Mouse (Mus musculus): ENCODE data around the gene Ipmk. TPM values are rescaled to one million over a fixed set of nuclear protein-coding genes. Genes with fewer than 3 reads are reported as not detected.
"Not testable (repeated sequence)": the region's sequence is repeated elsewhere in the genome, so short reads cannot be mapped to it uniquely, and the experiment has no call there.

Gene Ipmk
- total RNA-seq, 2 experiments from 2014 or later: 13.9 to 15.7 TPM

DNA sequence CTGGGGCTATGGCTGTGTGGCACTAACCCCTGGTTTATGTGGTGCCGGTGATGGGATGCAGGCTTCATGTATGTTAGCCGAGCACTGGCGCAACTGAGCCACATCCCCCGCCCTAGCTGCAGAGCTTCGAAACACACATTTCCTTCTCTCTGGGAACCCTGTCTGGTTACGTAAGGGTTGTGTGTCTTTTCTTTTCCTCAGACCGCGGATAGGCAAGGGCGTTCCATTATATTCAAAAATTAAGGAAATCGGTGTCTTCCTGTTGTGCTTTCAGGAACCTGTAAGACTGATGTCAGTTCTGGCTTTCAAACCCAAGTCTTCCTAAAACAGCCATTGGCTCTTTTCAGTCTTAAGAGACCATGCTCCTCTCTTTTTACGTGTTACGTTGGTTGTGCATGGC lies 65.8 kb downstream of the Ipmk start:
- no peak for DNase-seq (ENCODE audit: low spot score in 2 of 2)

DNA sequence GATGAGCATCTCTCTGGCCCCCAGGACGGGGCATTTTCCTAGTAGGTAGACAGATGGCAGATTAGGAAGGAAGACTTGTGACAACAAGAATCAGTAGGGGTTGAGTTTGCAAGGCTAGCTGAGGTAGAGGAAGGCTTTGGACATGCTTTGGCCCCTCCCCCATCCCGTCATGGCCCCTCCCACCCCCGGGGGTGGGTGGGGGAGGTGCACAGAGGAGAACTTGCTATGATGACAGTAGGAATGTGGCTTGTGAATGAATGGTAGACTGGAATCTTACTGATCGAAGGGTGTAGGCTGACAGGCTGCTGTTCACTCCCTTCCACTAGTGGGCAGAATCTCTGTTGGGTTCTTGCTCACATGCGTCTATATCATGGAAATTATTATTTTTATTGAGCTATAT lies 74.0 kb downstream of the Ipmk start:
- DNase-seq (ENCODE audit: low spot score in 2 of 2): no peak

DNA sequence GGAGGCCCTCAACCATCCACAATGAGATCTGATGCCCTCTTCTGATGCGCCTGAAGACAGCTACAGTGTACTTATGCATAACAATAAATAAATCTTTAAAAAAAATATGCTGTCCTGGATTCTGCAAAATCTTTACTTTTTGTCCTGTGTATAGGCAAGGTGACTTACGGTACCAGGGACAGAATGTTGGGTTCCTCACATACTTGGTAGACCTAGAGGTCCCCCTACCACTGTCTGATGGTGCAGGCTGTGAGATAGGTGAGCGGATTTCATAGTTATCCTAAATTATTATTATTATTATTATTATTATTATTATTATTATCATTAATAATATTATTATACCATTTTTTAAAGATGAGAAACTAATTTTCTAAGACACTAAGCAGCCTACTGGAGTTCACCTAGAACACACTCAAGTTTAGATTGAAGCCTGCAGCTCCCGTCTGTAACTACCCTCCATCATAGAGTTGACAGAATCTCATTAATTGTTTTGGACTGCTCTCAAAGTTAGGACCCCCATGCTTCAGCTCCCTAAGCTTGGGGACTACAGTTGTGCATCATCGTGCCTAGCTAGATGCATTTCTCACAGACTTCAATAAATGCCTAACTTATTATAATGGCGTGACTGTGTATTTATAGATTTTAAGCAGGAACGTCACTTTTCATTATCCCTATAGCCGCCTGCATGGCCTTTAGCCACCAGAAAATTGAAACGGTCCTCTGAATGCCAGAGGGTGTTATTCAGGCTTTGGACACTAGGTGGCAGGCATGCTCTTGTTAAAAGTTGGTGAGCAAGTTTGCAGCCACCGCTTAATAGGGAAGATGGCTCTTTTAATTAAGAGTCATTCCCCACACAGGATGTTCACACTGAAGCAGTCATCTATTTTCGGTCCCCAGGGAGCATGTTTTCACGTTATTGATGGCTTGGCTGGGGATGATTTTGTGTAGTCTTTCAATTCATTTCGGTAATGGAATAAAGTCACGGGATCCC lies 74.8 kb downstream of the Ipmk start:
- DNase-seq (ENCODE audit: low spot score in 2 of 2): peak; percentile 30 to 41

DNA sequence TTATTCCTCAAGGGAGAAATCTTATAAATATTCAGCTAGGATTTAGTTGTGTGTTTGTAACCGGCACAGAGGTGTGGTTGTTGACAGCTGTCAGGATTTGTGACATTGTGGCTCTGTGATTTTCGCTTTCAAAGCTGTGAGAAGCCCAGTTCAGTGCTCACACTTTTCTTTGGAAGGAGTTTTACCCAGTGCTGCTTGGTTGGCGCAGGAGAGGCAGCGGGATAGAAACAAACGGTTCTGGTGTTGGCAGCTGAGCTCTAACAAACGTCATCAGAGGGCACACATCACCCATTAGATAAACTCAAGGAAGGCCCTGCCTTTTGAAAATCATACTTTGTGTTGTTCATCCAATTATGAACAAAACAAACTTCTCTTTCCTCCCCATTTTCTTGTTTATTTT lies 79.2 kb downstream of the Ipmk start:
- DNase-seq (ENCODE audit: low spot score in 2 of 2): no peak

DNA sequence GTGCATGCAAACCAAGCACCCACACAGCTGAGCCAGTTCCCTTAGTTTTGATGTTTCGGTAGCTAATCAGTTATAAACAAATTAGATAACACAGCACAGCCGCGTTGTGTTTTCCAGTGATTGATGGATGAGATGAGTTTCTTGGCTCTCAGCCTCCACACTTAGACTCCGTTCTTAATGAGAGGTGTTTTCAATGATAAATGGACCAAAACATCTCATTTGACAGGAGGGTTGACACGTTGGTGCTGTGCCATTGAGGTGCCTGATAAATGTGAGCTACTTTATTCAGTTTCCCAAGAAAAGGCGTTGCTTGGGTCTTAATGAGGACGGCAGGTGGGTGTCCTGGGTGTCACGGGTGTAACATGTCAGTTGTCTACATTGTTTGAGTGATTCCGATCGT lies 79.8 kb downstream of the Ipmk start:
- no peak for DNase-seq (ENCODE audit: low spot score in 2 of 2)

DNA sequence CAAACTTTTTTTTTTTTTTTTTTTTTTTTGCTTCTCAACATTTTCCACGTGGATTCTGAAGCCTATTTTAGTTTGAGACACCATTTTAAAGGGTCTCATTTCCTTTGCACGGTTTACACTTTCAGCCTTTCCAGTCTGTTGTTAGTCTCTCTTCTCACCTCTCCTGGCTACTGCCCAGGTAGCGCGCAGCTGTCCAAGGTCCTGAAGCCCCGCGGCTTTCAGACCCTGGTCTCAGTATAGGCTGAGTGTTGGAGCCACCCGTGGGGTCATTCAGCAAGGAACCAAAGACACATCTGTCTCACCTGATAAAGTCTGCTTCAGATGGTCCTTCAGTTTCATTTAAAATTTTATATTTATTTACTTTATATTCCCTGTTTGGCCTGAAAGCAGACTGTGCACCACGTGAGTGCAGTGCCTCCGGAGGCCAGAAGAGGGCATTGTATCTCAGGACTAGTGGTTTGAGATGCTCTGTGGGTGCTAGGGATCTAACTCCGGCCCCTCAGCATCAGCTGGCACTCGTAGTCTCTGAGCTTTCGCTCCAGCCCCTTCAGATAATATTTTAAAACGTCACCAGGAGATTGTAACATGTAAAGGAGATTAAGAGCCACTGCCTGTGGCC lies 80.8 kb downstream of the Ipmk start:
- peak in 1 of 2 experiments; percentile 16 for DNase-seq (ENCODE audit: low spot score in 2 of 2)

DNA sequence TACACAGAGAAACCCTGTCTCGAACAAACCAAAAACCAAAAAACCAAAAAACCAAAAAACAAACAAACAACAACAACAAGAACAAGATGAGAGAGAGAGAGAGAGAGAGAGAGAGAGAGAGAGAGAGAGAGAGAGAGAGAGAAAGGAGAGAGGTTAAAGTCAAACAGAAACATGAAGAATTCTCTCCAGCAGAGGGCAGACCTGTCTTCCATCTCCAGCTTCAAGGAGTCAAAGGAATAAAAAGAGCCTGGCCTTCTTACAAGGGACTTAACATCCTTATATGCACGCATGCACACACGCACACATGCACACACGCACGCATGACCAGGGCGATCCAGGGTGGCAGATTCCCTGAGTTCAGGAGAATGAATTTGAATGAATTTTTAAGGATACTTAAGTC lies 83.1 kb downstream of the Ipmk start:
- DNase-seq (ENCODE audit: low spot score in 2 of 2): no peak

DNA sequence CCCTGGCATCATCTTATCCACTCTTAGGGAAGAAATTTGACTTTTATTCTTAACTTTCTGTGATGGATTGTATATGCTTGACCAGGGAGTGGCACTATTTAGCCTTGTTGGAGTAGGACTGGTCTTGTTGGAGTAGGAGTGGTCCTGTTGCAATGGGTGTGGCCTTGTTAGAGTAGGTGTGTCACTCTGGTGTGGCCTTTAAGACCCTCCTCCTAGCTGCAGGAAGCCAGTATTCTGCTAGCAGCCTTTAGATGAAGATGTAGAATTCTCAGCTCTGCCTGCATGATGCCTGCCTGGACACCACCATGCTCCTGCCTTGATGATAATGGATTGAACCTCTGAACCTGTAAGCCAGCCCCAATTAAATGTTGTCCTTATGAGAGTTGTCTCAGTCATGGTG lies 95.5 kb downstream of the Ipmk start:
- DNase-seq (ENCODE audit: low spot score in 2 of 2): no peak

DNA sequence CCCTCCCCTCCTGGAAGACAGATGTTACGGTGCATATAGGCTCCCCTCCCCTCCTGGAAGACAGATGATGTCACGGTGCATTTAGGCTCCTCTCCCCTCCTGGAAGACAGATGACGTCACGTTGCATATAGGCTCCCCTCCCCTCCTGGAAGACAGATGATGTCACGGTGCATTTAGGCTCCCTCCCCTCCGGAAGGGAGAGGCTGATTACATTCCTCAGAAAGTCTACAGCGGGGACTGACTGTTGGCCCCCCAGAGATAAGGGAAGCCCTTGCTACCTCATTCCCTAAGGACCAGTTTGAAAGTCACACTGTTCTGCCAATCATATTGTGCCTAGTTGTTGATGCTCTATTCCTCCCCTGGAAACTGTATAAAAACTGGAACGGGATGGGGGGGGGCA lies 100.1 kb downstream of the Ipmk start:
- DNase-seq (ENCODE audit: low spot score in 2 of 2): no peak

DNA sequence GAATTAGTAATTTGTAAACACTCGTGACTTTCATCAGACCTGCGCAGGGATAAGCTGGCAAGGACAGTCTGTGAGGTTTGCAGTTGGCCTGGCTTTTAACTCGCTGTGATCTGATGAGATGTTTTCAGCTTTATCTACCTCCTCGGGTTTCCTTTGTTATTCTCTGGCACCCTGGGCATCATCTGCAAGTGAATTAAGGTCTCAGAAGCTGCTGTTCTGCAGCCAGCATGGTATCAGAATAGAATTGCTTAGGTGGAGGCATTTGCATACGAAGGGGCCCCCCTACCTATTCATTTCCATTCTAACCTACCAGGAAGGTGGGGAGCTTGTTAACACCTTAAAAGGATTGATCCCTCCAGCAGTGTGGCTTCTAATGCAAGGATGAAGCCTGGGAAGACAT lies 100.7 kb downstream of the Ipmk start:
- no peak for DNase-seq (ENCODE audit: low spot score in 2 of 2)

DNA sequence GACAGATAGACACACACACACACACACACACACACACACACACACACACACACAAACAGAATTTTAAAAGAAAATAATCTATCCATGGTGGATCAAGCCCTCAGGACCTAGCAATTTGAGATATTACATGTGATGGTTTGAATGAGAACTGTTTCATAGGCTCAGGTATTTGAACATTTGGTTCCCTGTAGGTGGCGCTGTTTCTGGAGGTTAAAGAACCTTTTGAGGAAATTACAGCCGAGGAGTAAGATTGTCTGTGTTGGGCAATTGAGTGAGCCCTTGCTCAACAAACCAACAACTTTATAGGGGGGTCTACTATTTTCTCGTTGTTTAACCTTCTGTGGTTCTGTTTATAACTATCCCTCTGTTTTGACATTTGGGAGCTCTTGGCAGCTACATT lies 107.8 kb downstream of the Ipmk start:
- DNase-seq (ENCODE audit: low spot score in 2 of 2): no peak

DNA sequence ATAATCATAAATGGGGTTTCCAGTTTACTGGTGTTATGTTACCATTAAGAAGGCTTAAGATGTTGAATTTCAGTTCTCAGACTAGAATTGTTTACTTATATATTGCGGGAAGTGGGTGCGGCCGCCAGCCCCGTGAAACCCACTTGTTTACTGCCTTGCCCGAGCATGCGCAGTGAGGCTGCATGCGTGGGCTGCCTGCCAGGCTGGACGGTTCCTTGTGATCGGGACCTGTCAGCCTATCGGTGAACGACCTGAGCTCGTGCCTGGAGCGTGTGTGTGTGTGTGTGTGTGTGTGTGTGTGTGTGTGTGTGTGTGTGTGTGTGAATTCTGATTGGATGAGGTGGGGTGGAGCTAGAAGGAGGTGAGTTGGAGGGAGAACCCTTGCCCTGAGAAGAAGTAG lies 114.8 kb downstream of the Ipmk start:
- DNase-seq (ENCODE audit: low spot score in 2 of 2): not testable (repeated sequence)

DNA sequence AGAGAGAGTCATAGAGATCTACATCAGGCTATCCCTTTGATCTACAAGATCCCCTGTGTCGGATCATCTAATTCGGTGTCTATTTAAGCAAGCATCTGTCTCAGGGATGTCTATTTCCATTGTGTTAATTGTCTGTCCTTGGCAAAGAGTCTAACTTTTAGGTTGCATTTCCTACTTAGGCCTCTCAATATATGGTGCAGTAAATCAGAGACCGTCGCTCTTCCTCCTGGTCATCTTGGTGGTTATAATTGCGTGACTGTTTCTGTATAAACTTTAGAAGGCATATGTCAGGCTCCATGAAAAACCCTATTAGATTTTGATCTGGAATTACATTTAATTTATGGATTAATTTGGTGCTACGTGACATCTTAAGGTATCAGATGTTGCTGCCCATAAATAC lies 116.9 kb downstream of the Ipmk start:
- DNase-seq (ENCODE audit: low spot score in 2 of 2): no peak

DNA sequence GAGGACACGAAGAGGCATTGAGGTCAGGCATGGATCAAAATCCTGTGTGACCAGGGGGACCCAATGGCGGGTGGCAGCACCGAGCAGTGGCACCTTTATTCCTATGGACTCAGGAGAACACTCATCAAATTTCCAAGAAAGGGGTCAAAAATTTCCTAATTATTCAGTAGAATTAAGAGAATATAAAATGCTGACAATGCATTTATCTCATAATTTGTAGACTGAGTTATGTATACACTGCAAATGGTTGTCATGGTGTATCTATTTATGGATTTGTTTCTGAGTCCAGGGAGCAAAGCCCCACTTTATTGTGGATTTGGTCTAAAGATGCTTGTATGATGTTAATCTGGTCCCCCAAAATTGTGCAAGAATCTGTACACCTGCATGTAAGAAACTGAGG lies 120.8 kb downstream of the Ipmk start:
- DNase-seq (ENCODE audit: low spot score in 2 of 2): no peak

DNA sequence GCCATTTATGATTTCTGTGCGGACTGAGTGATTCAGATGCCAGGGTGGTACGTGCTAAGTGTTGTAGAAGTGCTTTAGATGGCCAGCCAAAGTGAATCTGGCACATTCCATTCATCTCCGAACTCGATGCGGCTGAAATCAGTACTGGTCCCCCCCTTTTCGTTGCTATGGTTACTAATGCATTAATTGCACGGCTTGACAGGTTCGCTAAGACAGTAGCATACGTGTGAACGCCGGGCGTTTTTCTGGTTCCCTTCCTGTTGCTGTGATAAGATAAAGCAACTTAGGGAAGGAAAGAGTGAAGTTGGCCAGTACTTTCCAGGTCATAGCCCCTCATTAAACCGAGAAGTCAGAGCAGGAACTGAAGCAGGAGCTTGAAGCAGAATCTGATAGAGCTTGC lies 122.2 kb downstream of the Ipmk start:
- DNase-seq (ENCODE audit: low spot score in 2 of 2): no peak

DNA sequence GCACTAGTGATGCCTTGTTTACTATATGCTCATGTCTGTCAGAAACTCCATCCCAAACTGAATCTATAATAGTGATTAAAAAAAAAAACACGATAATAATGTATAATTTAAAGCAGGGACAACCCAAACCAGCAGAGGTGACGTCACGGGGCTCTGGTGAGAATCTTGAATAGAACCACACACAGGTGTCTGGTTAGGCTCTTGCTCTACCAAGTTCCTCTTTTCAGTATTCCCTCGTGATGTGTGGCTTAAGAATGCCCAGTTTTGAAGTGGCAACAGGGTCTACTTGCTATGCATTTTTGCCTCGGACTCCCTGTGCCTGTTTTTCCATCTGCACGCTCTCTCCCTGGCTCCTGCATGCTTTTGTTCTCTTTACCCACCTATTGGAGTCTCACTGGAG lies 124.5 kb downstream of the Ipmk start:
- DNase-seq (ENCODE audit: low spot score in 2 of 2): no peak

DNA sequence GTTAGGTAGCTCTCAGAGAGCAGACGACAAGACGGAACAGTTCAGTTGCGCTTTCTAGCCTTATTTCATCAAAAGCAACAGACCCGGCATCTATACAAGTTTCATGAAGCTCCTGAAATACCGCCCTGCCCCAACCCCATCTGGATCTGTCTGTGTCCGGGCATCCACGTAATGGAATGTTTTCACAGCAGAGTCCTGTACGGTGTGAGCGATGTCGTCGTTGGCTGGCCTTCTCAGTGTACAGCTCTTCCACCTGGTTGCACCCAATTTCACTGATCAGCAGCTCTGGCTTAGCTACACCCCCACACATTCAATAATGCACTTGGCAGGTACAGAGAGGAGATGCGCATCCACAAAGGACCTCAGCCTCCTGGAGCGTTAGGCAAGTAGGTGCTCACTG lies 126.0 kb downstream of the Ipmk start:
- no peak for DNase-seq (ENCODE audit: low spot score in 2 of 2)

DNA sequence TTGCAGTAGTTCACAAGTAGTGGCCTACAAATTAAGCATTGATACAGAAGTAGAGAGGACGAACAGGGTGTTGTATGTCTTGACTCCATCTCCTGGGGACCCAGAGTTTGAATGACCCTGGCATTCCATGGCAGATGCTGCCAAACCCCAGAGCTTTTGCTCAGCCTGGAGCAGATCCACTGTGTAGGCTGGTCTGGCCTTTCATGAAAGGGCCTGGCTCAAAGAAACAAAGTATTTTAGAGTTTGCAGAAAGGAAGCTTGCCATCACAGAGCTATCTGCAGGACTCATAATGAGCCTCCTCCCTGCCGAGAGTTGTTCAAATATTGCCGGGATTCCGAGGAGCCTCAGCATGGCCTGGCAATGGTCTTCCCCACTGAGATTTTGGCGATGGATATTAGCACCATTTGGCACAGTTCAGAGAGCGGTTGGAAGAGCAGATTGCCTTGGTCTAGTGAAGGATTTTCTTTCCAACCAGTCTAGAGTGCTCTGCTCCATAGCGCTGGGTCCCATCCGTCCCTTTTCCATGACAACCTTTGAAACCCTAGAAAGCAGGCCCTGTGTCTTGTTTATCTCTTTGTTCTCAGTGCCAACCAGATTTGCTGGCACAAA lies 129.0 kb downstream of the Ipmk start:
- DNase-seq (ENCODE audit: low spot score in 2 of 2): no peak

DNA sequence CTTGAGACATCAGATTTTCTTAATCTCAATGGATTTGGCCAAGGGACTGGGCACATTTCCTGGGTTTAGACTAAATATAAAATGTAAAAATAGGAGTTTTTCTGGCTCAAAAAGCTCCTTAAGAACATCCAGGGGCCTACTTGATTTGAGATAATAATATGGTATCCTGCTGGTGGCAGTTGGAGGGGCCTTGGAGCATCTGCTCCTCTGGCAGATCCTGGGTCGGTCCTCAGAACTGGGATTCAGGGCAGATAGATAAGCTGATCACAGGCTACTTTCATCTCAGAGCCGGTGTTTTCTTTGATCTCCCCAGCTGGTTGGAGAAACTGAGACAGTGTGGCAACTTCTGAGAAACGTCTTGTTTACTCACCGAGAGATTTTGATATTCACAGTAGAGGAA lies 129.6 kb downstream of the Ipmk start:
- DNase-seq (ENCODE audit: low spot score in 2 of 2): no peak

DNA sequence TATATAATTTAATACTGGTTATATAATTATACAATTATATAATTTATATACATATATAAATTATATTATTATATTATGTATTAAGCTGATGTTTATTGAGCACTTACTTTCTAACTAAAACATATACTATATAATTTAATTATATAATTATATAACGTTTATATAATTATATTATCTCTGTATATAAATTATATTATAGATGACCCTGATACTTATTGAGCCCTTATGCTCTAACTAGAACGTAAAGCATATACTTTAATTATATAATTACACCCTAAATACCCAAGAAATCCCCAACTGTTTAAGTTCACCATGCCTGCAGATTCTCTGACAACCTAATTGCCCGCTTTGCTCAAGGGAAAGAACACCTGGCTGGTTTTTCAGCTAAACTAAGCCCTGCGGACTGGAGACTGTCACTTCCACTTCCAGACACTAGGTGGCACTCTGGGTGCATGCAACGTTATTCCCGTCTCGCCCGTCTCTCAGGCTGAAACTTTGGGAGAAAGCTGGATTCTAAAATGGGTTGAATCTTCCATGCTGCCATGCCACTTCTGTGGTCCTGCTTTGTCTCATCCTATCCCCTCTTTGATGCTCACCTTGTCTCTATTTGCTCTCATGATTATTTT lies 132.2 kb downstream of the Ipmk start:
- DNase-seq (ENCODE audit: low spot score in 2 of 2): peak; percentile 33 to 60

Measured in gastrocnemius, postnatal 4 days (tissue).